Mouse (Mus musculus): ENCODE measurements around the gene Fam117a. TPM values are rescaled to one million over a fixed set of nuclear protein-coding genes. Genes with fewer than 3 reads are reported as not detected.

The Fam117a gene
- total RNA-seq, 2 experiments from 2014 or later, result 21.6 to 25.9 TPM

DNA sequence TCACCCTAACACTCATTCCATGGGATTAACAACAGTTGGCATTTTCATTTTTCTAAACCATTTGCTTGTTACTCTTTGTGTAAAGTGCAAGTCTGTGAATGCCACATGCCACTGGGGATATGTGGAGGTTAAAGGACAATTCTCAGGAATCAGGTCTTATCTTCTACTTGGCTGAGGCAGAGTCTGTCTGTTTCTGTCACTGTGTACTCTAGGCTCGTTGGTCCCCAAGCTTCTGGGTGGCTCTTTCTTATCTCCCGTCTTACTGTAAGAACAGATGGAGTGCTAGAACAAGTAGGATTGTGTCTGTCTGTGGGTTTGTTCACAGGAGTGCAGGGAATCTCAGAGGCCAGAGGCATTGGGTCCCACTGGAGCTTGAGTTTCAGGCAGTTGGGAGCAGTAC, 94.5 kb downstream of the Fam117a start:
- no peak for DNase-seq

Other genes starting within 250 kb of the Fam117a start
- under 1 TPM in 1 of 2 experiments, not detected in 1; 0.60 TPM for gene Dlx3, start 216.9 kb upstream of the Fam117a start, total RNA-seq (2021)
- under 1 TPM in 1 of 2 experiments, not detected in 1; 0.18 TPM for gene Dlx4, start 190.8 kb upstream of the Fam117a start, total RNA-seq (2021)
- not detected for gene Tac4, start 75.5 kb upstream of the Fam117a start, total RNA-seq (2021)
- gene Kat7, start 26.8 kb upstream of the Fam117a start, total RNA-seq (2021), result 10 to 100 TPM; 52.0 to 63.0 TPM
- gene Slc35b1, start 47.7 kb downstream of the Fam117a start, total RNA-seq (2021), result 10 to 100 TPM; 48.8 to 53.9 TPM
- gene Spop, start 77.1 kb downstream of the Fam117a start, total RNA-seq (2021), result 100 to 1,000 TPM; 104 to 121 TPM
- 1 to 10 TPM; 2.3 to 2.4 TPM for gene Nxph3, start 177.6 kb downstream of the Fam117a start, total RNA-seq (2021)